Mouse (Mus musculus): ENCODE data around the gene Itpkb. TPM values are rescaled to one million over a fixed set of nuclear protein-coding genes. Genes with fewer than 3 reads are reported as not detected.

The Itpkb gene
- polyA plus RNA-seq, 1 experiment from 2014 or later: 4.0 TPM

GRCm38 (mm10) chr1:180359311-180359710, 29.0 kb downstream of the Itpkb start:
- Histone ChIP-seq H3K27me3 (replicated peaks; ENCODE audit: control insufficient read depth, insufficient read depth, low read length) (no peaks in the 10 kb centered on the region), H3K4me3 (ENCODE audit: low read length) (no peak overlapping the region), H3K4me2 (ENCODE audit: low read length) (no peak overlapping the region), H3K9ac (ENCODE audit: low read depth, low read length) (no peak overlapping the region), H3K4me1 (ENCODE audit: control insufficient read depth, insufficient read depth, low read depth, low read length) (peaks cover 7% of the 10 kb centered on the region), H3K9me3 (ENCODE audit: control insufficient read depth, low read length) (no peaks in the 10 kb centered on the region), H3K27ac (ENCODE audit: low read depth, low read length) (no peak overlapping the region), H3K36me3 (ENCODE audit: control insufficient read depth, insufficient read depth, low read length) (no peaks in the 10 kb centered on the region)
- no peak for ATAC-seq
- 82% methylated on average over 5 of the region's 5 CpGs for WGBS

GRCm38 (mm10) chr1:180362176-180362575, 31.9 kb downstream of the Itpkb start:
- ATAC-seq: no peak
- no peaks in the 10 kb centered on the region for H3K9me3 ChIP-seq (ENCODE audit: control insufficient read depth, low read length)
- no peak overlapping the region for H3K27ac ChIP-seq (ENCODE audit: low read depth, low read length)
- peaks cover 27% of the 10 kb centered on the region for H3K4me1 ChIP-seq (ENCODE audit: control insufficient read depth, insufficient read depth, low read depth, low read length)
- no peaks in the 10 kb centered on the region for H3K36me3 ChIP-seq (ENCODE audit: control insufficient read depth, insufficient read depth, low read length)
- H3K27me3 ChIP-seq (replicated peaks; ENCODE audit: control insufficient read depth, insufficient read depth, low read length): no peaks in the 10 kb centered on the region
- no peak overlapping the region for H3K4me2 ChIP-seq (ENCODE audit: low read length)
- 90% methylated on average over 4 of the region's 4 CpGs for WGBS
- no peak overlapping the region for H3K4me3 ChIP-seq (ENCODE audit: low read length)
- no peak overlapping the region for H3K9ac ChIP-seq (ENCODE audit: low read depth, low read length)

- no peak for ATAC-seq
These were observed 32.6 kb downstream of the Itpkb start for GRCm38 (mm10) chr1:180362844-180363243.

GRCm38 (mm10) chr1:180363317-180363716, 33.0 kb downstream of the Itpkb start:
- peaks cover 35% of the 10 kb centered on the region for H3K4me1 ChIP-seq (ENCODE audit: control insufficient read depth, insufficient read depth, low read depth, low read length)
- no peak overlapping the region for H3K27ac ChIP-seq (ENCODE audit: low read depth, low read length)
- H3K4me2 ChIP-seq (ENCODE audit: low read length): no peak overlapping the region
- no peaks in the 10 kb centered on the region for H3K36me3 ChIP-seq (ENCODE audit: control insufficient read depth, insufficient read depth, low read length)
- no peaks in the 10 kb centered on the region for H3K9me3 ChIP-seq (ENCODE audit: control insufficient read depth, low read length)
- no peak for ATAC-seq
- H3K9ac ChIP-seq (ENCODE audit: low read depth, low read length): no peak overlapping the region
- 79% methylated on average over 3 of the region's 3 CpGs for WGBS
- H3K4me3 ChIP-seq (ENCODE audit: low read length): no peak overlapping the region
- H3K27me3 ChIP-seq (replicated peaks; ENCODE audit: control insufficient read depth, insufficient read depth, low read length): no peaks in the 10 kb centered on the region

More at GRCm38 (mm10) chr1:180362844-180363243, 32.6 kb downstream of the Itpkb start:
- no peak overlapping the region for H3K4me2 ChIP-seq (ENCODE audit: low read length)
- H3K9me3 ChIP-seq (ENCODE audit: control insufficient read depth, low read length): no peaks in the 10 kb centered on the region
- H3K36me3 ChIP-seq (ENCODE audit: control insufficient read depth, insufficient read depth, low read length): no peaks in the 10 kb centered on the region
- no peak overlapping the region for H3K27ac ChIP-seq (ENCODE audit: low read depth, low read length)
- H3K4me3 ChIP-seq (ENCODE audit: low read length): no peak overlapping the region
- H3K4me1 ChIP-seq (ENCODE audit: control insufficient read depth, insufficient read depth, low read depth, low read length): peaks cover 34% of the 10 kb centered on the region
- 77% methylated on average over 5 of the region's 5 CpGs for WGBS
- H3K9ac ChIP-seq (ENCODE audit: low read depth, low read length): no peak overlapping the region
- H3K27me3 ChIP-seq (replicated peaks; ENCODE audit: control insufficient read depth, insufficient read depth, low read length): no peaks in the 10 kb centered on the region

GRCm38 (mm10) chr1:180364005-180364404, 33.7 kb downstream of the Itpkb start:
- no peak overlapping the region for H3K9ac ChIP-seq (ENCODE audit: low read depth, low read length)
- peaks cover 35% of the 10 kb centered on the region for H3K4me1 ChIP-seq (ENCODE audit: control insufficient read depth, insufficient read depth, low read depth, low read length)
- H3K4me3 ChIP-seq (ENCODE audit: low read length): no peak overlapping the region

GRCm38 (mm10) chr1:180364720-180365119, 34.4 kb downstream of the Itpkb start:
- H3K27ac ChIP-seq (ENCODE audit: low read depth, low read length): peak overlapping the region; percentile 95
- H3K36me3 ChIP-seq (ENCODE audit: control insufficient read depth, insufficient read depth, low read length): no peaks in the 10 kb centered on the region
- ATAC-seq: peak; percentile 8; the same call in 1 of the 2 replicates
- H3K4me2 ChIP-seq (ENCODE audit: low read length): peak overlapping the region; percentile 69
- peak overlapping the region; percentile 63 for H3K9ac ChIP-seq (ENCODE audit: low read depth, low read length)
- peaks cover 35% of the 10 kb centered on the region for H3K4me1 ChIP-seq (ENCODE audit: control insufficient read depth, insufficient read depth, low read depth, low read length)
- WGBS: 12% methylated on average over 2 of the region's 2 CpGs
- no peaks in the 10 kb centered on the region for H3K9me3 ChIP-seq (ENCODE audit: control insufficient read depth, low read length)
- H3K27me3 ChIP-seq (replicated peaks; ENCODE audit: control insufficient read depth, insufficient read depth, low read length): no peaks in the 10 kb centered on the region
- peak overlapping the region; percentile 43 for H3K4me3 ChIP-seq (ENCODE audit: low read length)

More at GRCm38 (mm10) chr1:180364005-180364404, 33.7 kb downstream of the Itpkb start:
- H3K27me3 ChIP-seq (replicated peaks; ENCODE audit: control insufficient read depth, insufficient read depth, low read length): no peaks in the 10 kb centered on the region
- H3K9me3 ChIP-seq (ENCODE audit: control insufficient read depth, low read length): no peaks in the 10 kb centered on the region
- H3K4me2 ChIP-seq (ENCODE audit: low read length): peak overlapping the region; percentile 69
- no peak for ATAC-seq
- WGBS: 63% methylated on average over 17 of the region's 17 CpGs
- peak overlapping the region; percentile 36 for H3K27ac ChIP-seq (ENCODE audit: low read depth, low read length)
- no peaks in the 10 kb centered on the region for H3K36me3 ChIP-seq (ENCODE audit: control insufficient read depth, insufficient read depth, low read length)

- H3K4me3 ChIP-seq (ENCODE audit: low read length): peak overlapping the region; percentile 43
- under 1% methylated on average over 29 of the region's 29 CpGs for WGBS
- peak overlapping the region; percentile 63 for H3K9ac ChIP-seq (ENCODE audit: low read depth, low read length)
- peak overlapping the region; percentile 95 for H3K27ac ChIP-seq (ENCODE audit: low read depth, low read length)
- ATAC-seq: peak; percentile 94
- no peaks in the 10 kb centered on the region for H3K36me3 ChIP-seq (ENCODE audit: control insufficient read depth, insufficient read depth, low read length)
- H3K4me1 ChIP-seq (ENCODE audit: control insufficient read depth, insufficient read depth, low read depth, low read length): peaks cover 35% of the 10 kb centered on the region
- peak overlapping the region; percentile 69 for H3K4me2 ChIP-seq (ENCODE audit: low read length)
- H3K9me3 ChIP-seq (ENCODE audit: control insufficient read depth, low read length): no peaks in the 10 kb centered on the region
- H3K27me3 ChIP-seq (replicated peaks; ENCODE audit: control insufficient read depth, insufficient read depth, low read length): no peaks in the 10 kb centered on the region
These were observed 35.0 kb downstream of the Itpkb start for GRCm38 (mm10) chr1:180365180-180365810.

GRCm38 (mm10) chr1:180365983-180366811, 35.9 kb downstream of the Itpkb start:
- Histone ChIP-seq H3K4me2 (ENCODE audit: low read length) (peak overlapping the region; percentile 69), H3K4me3 (ENCODE audit: low read length) (no peak overlapping the region), H3K9me3 (ENCODE audit: control insufficient read depth, low read length) (no peaks in the 10 kb centered on the region), H3K9ac (ENCODE audit: low read depth, low read length) (0 out of 2 replicates have a peak overlapping the region, but pooled peaks have one; percentile 20), H3K36me3 (ENCODE audit: control insufficient read depth, insufficient read depth, low read length) (no peaks in the 10 kb centered on the region), H3K4me1 (ENCODE audit: control insufficient read depth, insufficient read depth, low read depth, low read length) (peaks cover 35% of the 10 kb centered on the region), H3K27ac (ENCODE audit: low read depth, low read length) (peak overlapping the region; percentile 95), H3K27me3 (replicated peaks; ENCODE audit: control insufficient read depth, insufficient read depth, low read length) (no peaks in the 10 kb centered on the region)
- no peak for ATAC-seq
- 61% methylated on average over 18 of the region's 18 CpGs for WGBS

GRCm38 (mm10) chr1:180367045-180367619, 36.8 kb downstream of the Itpkb start:
- ATAC-seq: no peak
- Histone ChIP-seq H3K27ac (ENCODE audit: low read depth, low read length) (peak overlapping the region; percentile 12; the same call in 1 of the 2 replicates), H3K27me3 (replicated peaks; ENCODE audit: control insufficient read depth, insufficient read depth, low read length) (no peaks in the 10 kb centered on the region), H3K4me2 (ENCODE audit: low read length) (no peak overlapping the region), H3K4me3 (ENCODE audit: low read length) (no peak overlapping the region), H3K9me3 (ENCODE audit: control insufficient read depth, low read length) (no peaks in the 10 kb centered on the region), H3K4me1 (ENCODE audit: control insufficient read depth, insufficient read depth, low read depth, low read length) (peaks cover 35% of the 10 kb centered on the region), H3K9ac (ENCODE audit: low read depth, low read length) (no peak overlapping the region), H3K36me3 (ENCODE audit: control insufficient read depth, insufficient read depth, low read length) (no peaks in the 10 kb centered on the region)
- 54% methylated on average over 3 of the region's 3 CpGs for WGBS
